Mouse (Mus musculus) embryonic facial prominence, embryonic 11.5 days (tissue): Measurements from ENCODE around the gene Acss2. TPM values are rescaled to one million over a fixed set of nuclear protein-coding genes. Genes with fewer than 3 reads are reported as not detected.
A peak's percentile ranks its signal among the peaks of the same experiment; 100 is the strongest.

Experiments used
- ATAC-seq: fragments of 200-750 bp; cut with Nextera tagmentation; replicated peaks from 2 replicates; pipeline ENCODE4 v1.8.0; 2017; ENCODE audit warnings: low read depth; ENCODE audit not compliant: insufficient number of reproducible peaks, low FRiP score, low TSS enrichment
- DNase-seq: peaks from one replicate; pipeline ENCODE4 v3.0.0-alpha.2; 2015; ENCODE audit warnings: low spot score
- H3K27ac ChIP-seq: fragments of 300-500 bp; sonication (generic); replicated peaks from 2 replicates; pipeline ENCODE4 v1.5.1; 2014; ENCODE audit warnings: mild to moderate bottlenecking, low read depth, low read length, control low read depth
- H3K27me3 ChIP-seq: fragments of 300-500 bp; sonication (generic); 2 replicates; pipeline ENCODE4 v1.6.1; 2014; ENCODE audit warnings: mild to moderate bottlenecking, low read length, moderate library complexity, mixed read lengths; ENCODE audit not compliant: control insufficient read depth, insufficient read depth
- H3K36me3 ChIP-seq: fragments of 300-500 bp; sonication (generic); replicated peaks from 2 replicates; pipeline ENCODE4 v1.6.1; 2014; ENCODE audit warnings: low read depth, mild to moderate bottlenecking, low read length, moderate library complexity, mixed read lengths; ENCODE audit not compliant: control insufficient read depth, insufficient read depth
- H3K4me1 ChIP-seq: fragments of 300-500 bp; sonication (generic); 2 replicates; pipeline ENCODE4 v1.6.1; 2014; ENCODE audit warnings: low read length, mixed read lengths; ENCODE audit not compliant: control insufficient read depth, insufficient read depth
- H3K4me2 ChIP-seq: fragments of 300-500 bp; sonication (generic); 2 replicates; pipeline ENCODE4 v1.6.1; 2014; ENCODE audit warnings: low read depth, mild to moderate bottlenecking, control low read depth, low read length, moderate library complexity
- H3K4me3 ChIP-seq: fragments of 300-500 bp; sonication (generic); 2 replicates; pipeline ENCODE4 v1.5.1; 2014; ENCODE audit warnings: low read depth, low read length, control low read depth
- H3K9ac ChIP-seq: fragments of 300-500 bp; sonication (generic); replicated peaks from 2 replicates; pipeline ENCODE4 v1.6.1; 2014; ENCODE audit warnings: mild to moderate bottlenecking, control low read depth, low read length
- H3K9me3 ChIP-seq: fragments of 300-500 bp; sonication (generic); replicated peaks from 2 replicates; pipeline ENCODE4 v1.6.1; 2016; ENCODE audit warnings: mild to moderate bottlenecking, low read length, inconsistent platforms, mixed read lengths; ENCODE audit not compliant: control insufficient read depth
- WGBS: fragments of 180-500 bp; shearing (Covaris S2); extraction: QIAGEN DNeasy Blood & Tissue Kit; methylation state at CpG from one replicate; pipeline ENCODE4 v1.1.7; 2014; 5-methylcytosine and 5-hydroxymethylcytosine counted together
- polyA plus RNA-seq: library from polyadenylated mRNA; unstranded; fragments of >200 nt; fragmentation: Nextera tagmentation; extraction: Ambion mirVana; gene quantifications from 2 replicates; pipeline ENCODE4 v1.2.1, GENCODE M21; 2014

Gene Acss2
- polyA plus RNA-seq, 1 experiment from 2014 or later = 14.3 TPM

DNA sequence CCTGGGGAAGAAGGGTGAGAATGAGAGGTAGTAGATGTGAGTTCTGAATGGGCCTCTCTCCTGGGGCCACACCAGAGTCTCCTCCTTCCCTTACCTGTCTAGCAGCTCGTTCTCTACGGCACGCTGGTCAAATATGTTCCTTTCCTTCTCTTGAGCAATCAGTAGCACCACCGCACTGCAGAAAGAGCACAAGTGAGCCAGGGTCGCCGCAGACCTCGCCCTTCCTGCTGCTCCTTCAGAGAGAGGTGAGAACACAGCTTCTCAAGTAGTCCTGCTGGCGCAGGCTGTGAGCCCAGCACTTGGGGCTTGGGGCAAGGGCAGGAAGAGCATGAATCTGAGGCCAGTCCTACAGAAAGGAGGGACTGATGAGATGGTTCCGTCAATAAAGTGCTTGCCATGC lies 55.3 kb downstream of the Acss2 start:
- Histone ChIP-seq H3K9ac (no peak overlapping the region), H3K4me3 (no peak overlapping the region), H3K4me2 (no peak overlapping the region), H3K4me1 (no peaks in the 10 kb centered on the region), H3K36me3 (no peaks in the 10 kb centered on the region), H3K27ac (no peak overlapping the region), H3K9me3 (no peaks in the 10 kb centered on the region), H3K27me3 (no peaks in the 10 kb centered on the region)
- WGBS = 87% methylated on average over 9 of the region's 9 CpGs
- DNase-seq (no peak), ATAC-seq (no peak)

DNA sequence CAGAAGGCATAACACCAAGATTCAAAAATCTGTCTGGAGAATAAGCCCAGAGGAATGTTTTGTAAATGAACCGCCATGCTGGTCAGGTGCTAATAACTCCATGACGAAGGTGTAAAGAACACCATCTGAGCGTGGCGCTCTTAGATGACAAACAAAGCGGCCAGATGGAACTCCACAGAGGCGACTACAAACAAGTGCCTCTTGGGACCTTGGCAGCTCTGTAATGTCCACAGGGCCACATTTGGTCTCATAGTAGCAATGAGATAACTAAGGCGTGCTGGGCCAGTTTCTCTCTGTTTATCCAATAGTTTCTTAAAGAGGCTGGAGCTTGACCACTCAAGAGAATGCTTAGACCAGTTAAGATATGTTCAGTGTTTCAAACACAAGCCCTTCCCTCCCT lies 56.2 kb downstream of the Acss2 start:
- no peak overlapping the region for H3K4me3 ChIP-seq
- no peak overlapping the region for H3K27ac ChIP-seq
- no peak for ATAC-seq
- no peaks in the 10 kb centered on the region for H3K9me3 ChIP-seq
- H3K4me2 ChIP-seq = no peak overlapping the region
- H3K4me1 ChIP-seq = no peaks in the 10 kb centered on the region
- no peaks in the 10 kb centered on the region for H3K27me3 ChIP-seq
- H3K9ac ChIP-seq = no peak overlapping the region
- no peak for DNase-seq
- no peaks in the 10 kb centered on the region for H3K36me3 ChIP-seq
- WGBS = 94% methylated on average over 7 of the region's 7 CpGs

- Histone ChIP-seq H3K9me3 (no peaks in the 10 kb centered on the region), H3K27ac (no peak overlapping the region), H3K27me3 (no peaks in the 10 kb centered on the region), H3K4me3 (no peak overlapping the region), H3K4me1 (no peaks in the 10 kb centered on the region), H3K9ac (no peak overlapping the region), H3K36me3 (no peaks in the 10 kb centered on the region), H3K4me2 (no peak overlapping the region)
- ATAC-seq (no peak), DNase-seq (no peak)
- 83% methylated on average over 4 of the region's 4 CpGs for WGBS
Measured at GRCm38 (mm10) chr2:155574700-155575099, 57.0 kb downstream of the Acss2 start.

DNA sequence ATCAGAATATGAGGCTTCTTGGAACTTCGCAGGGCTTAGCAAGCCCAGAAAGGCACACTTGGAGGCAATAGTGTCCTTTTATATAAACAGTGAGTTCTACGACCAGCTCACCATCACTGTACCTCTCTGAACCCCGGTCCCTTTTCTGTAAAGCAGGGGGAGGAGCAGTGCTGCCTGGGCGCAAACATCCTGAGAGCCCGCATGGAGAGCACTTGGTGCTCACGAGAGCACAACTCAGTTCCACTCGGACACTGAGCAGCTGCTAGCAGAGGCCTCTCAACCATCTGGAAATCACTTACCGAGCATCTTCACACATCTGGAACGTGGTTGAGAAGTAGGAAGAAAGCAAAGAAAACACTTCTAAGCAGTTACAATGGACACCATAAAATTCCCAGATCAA lies 58.9 kb downstream of the Acss2 start:
- no peak overlapping the region for H3K9ac ChIP-seq
- no peaks in the 10 kb centered on the region for H3K9me3 ChIP-seq
- no peaks in the 10 kb centered on the region for H3K27me3 ChIP-seq
- H3K4me2 ChIP-seq = no peak overlapping the region
- no peaks in the 10 kb centered on the region for H3K36me3 ChIP-seq
- ATAC-seq = no peak
- no peaks in the 10 kb centered on the region for H3K4me1 ChIP-seq
- no peak for DNase-seq
- 77% methylated on average over 9 of the region's 9 CpGs for WGBS
- H3K4me3 ChIP-seq = no peak overlapping the region
- no peak overlapping the region for H3K27ac ChIP-seq

DNA sequence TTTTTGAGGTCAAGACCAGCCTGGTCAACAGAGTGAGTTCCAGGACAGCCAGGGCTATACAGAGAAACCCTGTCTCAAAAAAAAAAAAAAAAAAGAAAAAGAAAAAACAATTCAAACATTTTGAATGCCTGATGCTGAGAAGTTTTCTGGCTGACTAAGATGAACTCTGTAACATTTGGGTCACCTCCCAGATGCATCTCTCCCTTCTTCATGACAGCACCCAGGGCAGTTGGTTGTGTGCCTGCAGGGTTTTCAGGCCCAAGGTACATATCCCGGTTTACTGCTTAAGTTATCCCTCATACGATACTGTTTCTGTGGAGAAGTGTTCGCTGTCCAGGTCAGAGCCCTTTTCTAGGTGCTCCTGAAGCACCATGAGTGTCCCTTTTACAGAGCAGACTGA lies 62.6 kb downstream of the Acss2 start:
- DNase-seq = no peak
- Histone ChIP-seq H3K27ac (no peak overlapping the region), H3K4me1 (no peaks in the 10 kb centered on the region), H3K36me3 (no peaks in the 10 kb centered on the region), H3K9ac (no peak overlapping the region), H3K27me3 (no peaks in the 10 kb centered on the region), H3K4me3 (no peak overlapping the region), H3K4me2 (no peak overlapping the region), H3K9me3 (no peaks in the 10 kb centered on the region)
- no peak for ATAC-seq
- 87% methylated on average over 3 of the region's 3 CpGs for WGBS

- H3K27me3 ChIP-seq = no peaks in the 10 kb centered on the region
- H3K36me3 ChIP-seq = no peaks in the 10 kb centered on the region
- ATAC-seq (no peak), DNase-seq (no peak)
- 76% methylated on average over 4 of the region's 4 CpGs for WGBS
- no peak overlapping the region for H3K4me2 ChIP-seq
- H3K27ac ChIP-seq = no peak overlapping the region
- no peaks in the 10 kb centered on the region for H3K4me1 ChIP-seq
- no peaks in the 10 kb centered on the region for H3K9me3 ChIP-seq
- no peak overlapping the region for H3K4me3 ChIP-seq
- no peak overlapping the region for H3K9ac ChIP-seq
Measured at GRCm38 (mm10) chr2:155582384-155582995, 64.7 kb downstream of the Acss2 start.

- Histone ChIP-seq H3K9ac (no peak overlapping the region), H3K9me3 (no peaks in the 10 kb centered on the region), H3K36me3 (no peaks in the 10 kb centered on the region), H3K4me3 (no peak overlapping the region), H3K4me2 (no peak overlapping the region), H3K27ac (no peak overlapping the region), H3K4me1 (no peaks in the 10 kb centered on the region), H3K27me3 (no peaks in the 10 kb centered on the region)
- 81% methylated on average over 5 of the region's 5 CpGs for WGBS
- no peak for DNase-seq
- no peak for ATAC-seq
Measured at GRCm38 (mm10) chr2:155582996-155583395, 65.2 kb downstream of the Acss2 start.

DNA sequence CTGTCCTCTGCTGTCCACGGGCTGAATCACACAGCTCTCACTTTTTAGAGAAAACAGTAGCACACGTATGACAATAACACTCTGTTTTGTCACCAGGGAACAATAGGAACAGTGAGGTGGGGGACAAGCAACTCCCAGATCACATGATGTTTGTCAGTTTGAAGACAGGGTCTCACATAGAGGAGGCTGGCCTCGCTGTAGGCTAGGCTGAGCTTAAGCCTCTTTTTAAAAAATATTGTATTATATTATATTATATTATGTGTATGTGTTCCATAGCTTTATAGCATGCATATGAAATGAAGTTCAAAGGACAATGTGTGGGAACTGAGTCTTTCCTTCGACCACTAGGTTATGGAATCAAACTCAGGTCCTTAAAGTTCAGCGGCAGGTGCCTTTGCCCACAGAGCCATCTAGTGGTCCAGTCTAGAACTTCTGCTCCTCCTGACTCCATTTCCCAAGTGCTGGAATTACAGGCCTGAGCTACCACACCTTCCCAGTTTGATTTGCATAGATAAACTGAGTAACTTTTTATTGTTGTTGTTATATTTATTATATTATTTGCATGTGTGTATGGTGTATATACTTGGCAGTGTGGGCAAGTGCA lies 66.3 kb downstream of the Acss2 start:
- ATAC-seq (0 out of 2 replicates have a peak, but pooled peaks have one; percentile 56), DNase-seq (peak; percentile 80)
- 43% methylated on average over 5 of the region's 5 CpGs for WGBS

More for the DNA sequence above, 66.3 kb downstream of the Acss2 start:
- H3K27ac ChIP-seq = no peak overlapping the region
- H3K4me2 ChIP-seq = no peak overlapping the region
- no peaks in the 10 kb centered on the region for H3K4me1 ChIP-seq
- H3K9me3 ChIP-seq = no peaks in the 10 kb centered on the region
- no peak overlapping the region for H3K4me3 ChIP-seq
- H3K36me3 ChIP-seq = no peaks in the 10 kb centered on the region
- no peaks in the 10 kb centered on the region for H3K27me3 ChIP-seq
- H3K9ac ChIP-seq = no peak overlapping the region
